Mouse (Mus musculus): Measurements from ENCODE around the gene Polr3h.
A peak's percentile ranks its signal among the peaks of the same experiment; 100 is the strongest.
"Not testable (repeated sequence)": the region's sequence is repeated elsewhere in the genome, so short reads cannot be mapped to it uniquely, and the experiment has no call there.

Gene Polr3h

DNA sequence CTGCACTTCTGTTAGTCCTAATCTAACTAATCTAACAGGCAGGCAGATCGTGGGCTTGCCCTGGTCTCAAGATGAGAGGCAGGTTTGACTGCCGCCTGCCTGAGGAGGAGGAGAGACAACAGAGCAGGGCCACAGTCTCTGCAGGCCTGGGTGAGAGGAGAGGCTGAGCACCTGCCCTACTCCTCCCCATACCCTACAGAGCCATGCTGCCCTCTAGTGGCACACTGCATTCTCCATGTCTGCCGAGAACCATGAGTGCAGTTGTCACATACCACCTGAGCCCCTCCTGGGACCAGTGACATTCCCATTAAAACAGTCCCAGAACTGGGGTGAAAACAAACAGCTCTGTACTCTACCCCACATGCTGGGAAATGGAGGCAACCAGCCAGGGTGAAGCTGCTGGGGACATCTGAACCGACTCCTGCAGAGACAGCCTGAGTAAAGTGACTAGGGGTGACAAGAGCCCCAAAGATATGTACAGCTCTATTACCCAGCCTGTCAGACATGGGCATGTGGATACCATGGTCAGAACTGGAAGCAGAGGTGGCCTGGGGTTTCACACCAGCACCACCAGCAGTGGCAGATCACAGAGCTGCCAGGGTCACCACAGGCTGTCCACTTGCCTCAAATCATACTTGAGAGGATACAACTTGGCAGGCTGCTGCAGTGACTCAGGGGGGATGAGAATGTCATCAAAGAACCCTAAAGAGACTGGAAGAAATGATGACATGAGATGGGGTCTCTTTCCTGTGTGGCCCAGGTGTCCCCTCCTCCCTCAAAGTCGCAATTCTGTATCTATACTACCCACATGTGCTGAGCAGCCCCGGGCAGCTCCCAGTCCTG, 8.2 kb downstream of the Polr3h start:
- peak in 1 of 2 experiments; percentile 60 for DNase-seq (ENCODE audit: low spot score in 2 of 2)

DNA sequence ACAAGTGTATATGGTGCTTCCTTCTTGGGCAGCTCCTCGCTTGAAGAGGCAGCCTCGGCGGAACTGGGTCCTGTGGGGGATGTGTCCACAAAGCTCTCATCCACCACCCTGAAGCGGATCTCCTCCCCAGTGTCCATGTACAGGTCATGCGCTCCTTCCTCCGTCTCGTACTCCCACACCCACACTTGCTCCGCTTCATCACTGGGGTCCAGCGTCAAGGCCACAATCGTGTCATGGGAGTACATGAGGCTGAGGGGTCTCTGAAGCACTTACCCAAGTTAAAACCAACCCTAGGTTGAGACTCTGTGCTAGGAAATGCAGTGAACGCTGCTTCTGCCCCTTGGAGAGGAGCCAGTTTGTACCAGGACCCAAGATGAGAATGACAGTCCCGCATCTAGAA, 8.8 kb downstream of the Polr3h start:
- no peak for DNase-seq (ENCODE audit: low spot score in 2 of 2)

DNA sequence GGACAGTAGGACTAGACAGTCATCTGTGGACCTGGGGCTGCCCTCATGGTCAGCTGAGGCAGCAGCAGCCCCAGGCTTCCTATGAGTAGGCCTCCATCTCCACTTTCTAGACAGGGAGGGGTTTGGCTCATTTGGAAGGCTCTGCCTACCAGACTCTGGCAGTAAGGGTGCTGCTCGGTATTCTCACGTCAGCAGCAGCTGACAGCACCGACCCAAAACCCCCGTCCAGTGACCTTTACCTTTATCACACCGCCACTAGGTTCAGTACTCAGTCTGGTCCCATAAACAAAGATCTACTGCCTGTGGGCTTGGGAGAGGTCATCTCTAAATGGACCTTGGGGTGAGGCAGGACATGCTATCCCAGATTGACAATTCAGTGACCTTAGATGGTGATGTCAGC, 10.4 kb downstream of the Polr3h start:
- DNase-seq (ENCODE audit: low spot score in 2 of 2) = no peak

DNA sequence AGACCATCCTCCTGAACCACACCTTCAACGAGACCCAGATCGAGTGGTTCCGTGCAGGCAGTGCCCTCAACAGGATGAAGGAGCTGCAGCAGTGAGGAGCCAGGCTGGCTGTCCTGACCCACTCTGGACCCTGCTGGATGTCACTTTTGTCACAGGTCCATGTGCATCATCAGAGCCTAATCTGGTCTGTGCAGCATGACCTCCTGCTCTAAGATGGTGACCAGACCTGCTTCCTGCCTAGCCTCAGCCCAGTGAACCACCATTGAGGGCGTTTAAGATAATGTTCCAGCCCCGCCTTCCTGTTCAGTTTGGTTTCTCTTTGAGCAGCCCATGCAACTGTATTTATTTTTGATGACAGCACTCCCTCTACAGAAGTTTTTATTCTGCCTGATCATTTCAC, 11.4 kb downstream of the Polr3h start:
- no peak for DNase-seq (ENCODE audit: low spot score in 2 of 2)

DNA sequence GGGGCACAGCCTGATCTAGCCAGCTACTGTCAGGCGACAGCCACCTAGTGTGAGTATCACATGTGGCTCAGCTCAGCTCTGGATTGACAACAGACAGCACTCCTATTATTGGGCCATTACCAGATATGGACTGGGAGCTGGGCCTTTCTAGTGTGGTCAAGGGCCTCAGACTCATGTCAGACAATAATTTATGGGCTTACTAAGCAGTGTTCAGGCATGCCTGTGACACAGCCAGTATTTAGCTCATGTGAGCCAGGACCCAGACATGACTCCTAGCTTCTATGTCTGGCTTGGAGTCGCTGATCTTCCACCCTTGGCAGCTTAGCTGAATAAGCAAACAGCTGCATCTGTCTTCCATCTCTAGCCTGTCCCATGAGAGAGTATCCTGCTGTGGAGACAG, 13.5 kb downstream of the Polr3h start:
- DNase-seq (ENCODE audit: low spot score in 2 of 2) = no peak

DNA sequence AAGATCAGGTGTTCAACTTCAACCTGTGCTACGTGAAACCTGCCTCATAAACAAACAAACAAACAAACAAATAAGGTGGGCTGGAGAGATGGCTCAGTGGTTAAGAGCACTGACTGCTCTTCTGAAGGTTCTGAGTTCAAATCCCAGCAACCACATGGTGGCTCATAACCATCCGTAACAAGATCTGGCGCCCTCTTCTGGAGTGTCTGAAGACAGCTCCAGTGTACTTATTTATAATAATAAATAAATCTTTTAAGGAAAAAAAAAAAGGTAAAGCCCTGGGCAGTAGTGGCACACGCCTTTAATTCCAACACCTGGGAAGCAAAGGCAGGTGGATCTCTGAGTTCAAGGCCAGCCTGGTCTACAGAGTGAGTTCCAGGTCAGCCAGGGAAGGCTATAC, 17.3 kb downstream of the Polr3h start:
- not testable (repeated sequence) for DNase-seq (ENCODE audit: low spot score in 2 of 2)

DNA sequence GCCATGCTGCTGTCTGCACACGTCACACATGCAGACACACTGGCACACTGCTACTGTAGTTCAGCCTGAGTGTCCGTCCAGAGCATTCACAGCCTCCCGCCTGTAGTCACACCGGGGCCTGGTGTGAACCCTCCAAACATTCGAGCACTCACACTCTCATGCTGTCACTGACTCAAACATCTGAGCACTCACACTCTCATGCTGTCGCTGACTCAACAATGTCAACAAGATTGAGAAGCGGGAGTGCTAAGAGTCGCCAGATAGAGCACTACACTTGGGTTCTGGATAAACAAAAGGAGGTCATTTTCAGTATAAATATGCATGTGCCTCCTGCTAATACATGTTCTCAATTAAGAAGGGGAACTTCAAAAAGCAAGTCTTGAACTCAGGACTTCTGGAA, 18.1 kb downstream of the Polr3h start:
- no peak for DNase-seq (ENCODE audit: low spot score in 2 of 2)

DNA sequence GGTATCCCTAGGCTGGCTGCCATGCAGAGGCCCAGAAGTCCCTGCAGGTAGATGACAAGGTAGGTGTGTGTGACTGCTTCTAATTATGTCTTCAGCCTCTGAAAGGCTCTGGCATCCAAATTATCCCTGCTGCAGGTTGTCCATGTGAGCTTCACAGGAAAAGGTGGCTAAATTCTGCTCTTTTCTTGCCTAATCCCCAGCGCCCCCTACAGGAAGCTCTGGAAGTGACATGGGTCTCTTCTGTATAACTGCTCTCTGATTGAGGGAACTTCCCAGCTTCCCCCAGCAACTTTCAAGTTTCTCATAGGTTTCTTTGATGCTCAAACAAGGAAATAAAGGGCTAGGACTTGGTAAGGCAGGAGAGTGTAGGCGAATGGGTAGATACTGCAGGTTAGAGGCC, 21.1 kb downstream of the Polr3h start:
- DNase-seq (ENCODE audit: low spot score in 2 of 2) = peak; percentile 61 to 72

DNA sequence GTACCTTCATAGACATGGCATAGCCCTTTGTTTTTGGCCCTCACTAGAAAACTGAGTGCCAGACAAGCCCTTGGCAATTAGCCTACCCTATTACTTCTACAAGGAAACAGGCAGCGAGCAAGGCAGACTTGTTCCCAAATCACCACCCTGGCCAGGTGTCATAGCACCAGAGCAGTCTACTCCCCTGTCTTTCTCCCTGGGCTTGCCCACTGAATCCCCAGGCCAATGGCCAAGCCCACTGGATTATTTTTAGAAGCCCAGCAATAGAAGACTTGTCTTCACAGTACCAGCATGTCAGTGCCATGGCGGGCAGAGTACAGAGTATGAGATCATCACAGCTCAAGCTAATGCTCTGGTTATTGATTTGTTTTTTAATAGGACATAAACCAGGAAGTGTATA, 27.3 kb downstream of the Polr3h start:
- DNase-seq (ENCODE audit: low spot score in 2 of 2) = no peak

DNA sequence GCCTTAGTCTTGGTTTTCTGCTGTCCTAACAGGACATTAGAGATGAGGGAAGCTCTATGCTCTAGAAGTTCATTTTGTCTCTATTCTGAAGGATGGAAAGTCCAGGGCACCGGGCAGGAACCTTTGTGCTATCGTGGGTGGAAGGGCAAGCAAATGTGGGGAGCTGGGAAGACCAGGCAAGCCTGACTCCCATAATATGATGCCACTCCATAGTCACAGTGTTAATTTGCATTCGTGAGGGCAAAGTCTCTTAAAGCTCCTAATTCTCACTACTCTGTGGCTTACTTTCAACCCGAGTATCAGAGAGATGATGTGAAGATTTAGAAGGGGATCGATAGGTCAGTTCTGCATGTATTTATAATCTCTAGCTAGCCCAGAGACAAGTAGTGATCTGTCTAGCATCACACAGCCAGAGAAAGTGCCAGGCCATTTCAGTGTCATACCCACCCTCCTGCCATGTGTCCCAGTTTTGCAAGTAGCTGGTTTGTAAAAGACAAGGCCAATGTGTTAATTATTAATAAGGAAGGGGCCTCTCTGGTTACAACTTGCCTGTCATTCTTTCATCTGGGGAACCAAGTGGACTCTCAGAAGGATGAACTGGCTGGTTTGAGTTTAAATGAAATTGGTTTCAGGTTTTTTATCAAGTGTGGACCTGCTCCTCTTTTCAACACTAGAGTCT, 28.3 kb downstream of the Polr3h start:
- no peak for DNase-seq (ENCODE audit: low spot score in 2 of 2)

DNA sequence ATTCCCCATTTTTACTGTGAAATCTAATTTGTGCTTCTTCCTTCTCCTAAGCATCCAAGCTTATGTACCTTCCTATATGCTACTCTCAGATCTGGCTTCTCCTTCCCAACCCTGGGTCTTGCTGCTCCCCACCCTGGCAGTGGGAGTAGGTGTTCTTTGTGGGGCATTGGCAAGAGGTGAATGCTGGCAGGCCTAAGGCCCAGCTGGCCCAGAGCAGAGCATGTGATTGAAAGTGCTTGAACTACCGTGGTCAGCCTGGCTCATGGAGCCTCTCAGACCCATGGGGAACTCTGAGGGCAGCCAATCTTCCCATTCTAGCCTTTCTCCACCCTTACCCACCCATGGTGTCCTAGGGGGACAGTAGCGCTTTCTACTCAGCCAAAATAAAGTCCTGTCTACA, 29.6 kb downstream of the Polr3h start:
- no peak for DNase-seq (ENCODE audit: low spot score in 2 of 2)

DNA sequence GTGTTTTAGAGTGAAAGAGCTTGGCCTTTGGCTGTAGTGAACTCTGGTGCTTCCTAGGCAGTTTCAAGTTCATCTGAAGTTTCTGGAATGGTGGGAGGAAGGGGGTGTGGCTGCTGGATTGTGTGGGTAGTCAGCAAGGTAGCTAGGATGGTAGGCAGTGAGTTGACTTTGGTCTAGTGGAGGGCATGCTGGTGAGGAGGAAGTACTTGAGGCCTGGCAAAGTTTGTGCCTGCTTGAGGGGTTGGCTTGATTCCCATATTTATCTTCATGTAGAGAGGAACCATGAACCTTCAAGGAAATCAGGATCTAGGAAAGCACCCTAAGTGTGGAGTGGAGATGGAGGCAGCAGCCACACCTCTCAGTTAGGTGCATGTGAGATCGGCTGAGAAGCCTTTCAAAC, 32.0 kb downstream of the Polr3h start:
- no peak for DNase-seq (ENCODE audit: low spot score in 2 of 2)

DNA sequence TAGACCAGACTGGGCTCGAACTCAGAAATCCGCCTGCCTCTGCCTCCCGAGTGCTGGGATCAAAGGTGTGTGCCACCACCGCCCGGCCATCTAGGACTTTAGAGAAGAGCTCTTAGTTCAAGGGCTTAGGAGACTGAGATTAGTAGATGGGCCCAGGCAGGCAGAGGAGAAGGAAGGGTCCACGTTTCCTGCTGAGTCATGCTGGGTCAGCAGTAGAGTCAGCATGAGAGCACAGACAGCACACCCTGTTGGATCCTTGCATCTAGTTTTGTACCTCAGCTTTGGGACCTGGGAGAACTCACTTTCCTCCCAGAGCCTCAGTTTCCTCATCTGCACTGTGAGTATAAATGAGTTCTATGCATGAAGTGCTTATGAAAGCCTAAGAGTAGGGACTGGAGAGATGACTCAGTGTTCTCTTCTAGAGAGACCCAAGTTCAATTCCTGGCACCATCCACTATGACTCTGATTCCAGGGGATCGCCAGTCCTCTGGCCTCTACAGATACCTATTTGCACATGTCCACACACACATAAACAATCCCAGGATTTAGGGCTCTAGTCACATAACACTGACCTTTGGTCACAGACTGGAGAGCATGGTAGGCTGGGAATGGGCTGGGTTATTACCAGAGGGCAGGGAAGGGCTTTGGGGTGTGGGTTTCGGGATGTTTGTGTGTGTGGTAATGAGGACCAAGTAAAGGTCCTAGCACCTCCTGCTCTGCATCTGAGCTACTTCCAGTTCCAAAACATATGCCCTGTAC, 34.0 kb downstream of the Polr3h start:
- no peak for DNase-seq (ENCODE audit: low spot score in 2 of 2)

DNA sequence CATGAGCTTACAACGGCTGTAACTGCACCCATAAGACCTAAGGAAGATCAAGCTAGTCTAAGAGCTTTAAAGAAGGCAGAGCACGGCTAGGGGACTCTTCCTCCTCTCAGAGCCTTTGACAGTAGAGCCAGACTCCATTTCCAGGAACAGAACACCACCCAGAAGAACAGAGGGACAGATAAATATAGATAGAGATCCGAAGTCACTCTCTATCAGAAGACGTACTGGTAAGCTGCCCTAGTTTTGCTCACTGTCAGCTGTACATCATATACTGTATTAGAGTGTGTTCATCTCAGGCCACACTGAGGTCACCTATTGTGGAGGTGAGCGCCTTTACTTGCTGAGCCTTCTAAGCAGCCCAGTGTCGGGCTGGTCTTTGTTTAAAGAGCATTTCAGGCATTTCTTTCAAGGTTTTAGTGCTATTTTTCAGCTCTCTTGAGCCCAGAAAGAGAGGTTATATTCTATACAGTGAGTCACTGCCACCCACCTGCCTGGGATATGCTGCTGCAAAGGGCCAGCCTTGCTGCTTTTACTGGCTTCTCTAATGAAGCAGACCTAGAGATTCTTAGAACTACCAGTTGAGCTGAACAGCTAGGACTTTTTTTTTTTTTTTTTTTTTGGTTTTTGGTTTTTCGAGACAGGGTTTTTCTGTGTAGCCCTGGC, 34.8 kb downstream of the Polr3h start:
- DNase-seq (ENCODE audit: low spot score in 2 of 2) = no peak

DNA sequence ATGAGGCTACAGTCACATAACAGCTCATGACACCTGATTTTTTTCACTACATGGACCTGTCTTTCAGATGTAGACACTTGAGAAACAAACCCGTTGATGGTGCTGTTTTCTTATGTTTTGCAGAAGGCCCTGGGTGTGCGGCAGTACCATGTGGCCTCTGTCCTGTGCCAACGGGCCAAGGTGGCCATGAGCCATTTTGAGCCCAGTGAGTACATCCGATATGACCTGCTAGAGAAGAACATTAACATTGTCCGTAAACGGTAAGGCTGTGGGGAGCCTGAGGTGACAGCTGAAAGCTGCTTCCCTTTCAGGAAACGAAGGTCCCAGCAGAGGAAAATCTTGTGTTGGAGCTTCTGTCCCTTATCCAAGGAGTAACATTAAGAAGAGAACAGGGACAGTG, 36.9 kb downstream of the Polr3h start:
- no peak for DNase-seq (ENCODE audit: low spot score in 2 of 2)

DNA sequence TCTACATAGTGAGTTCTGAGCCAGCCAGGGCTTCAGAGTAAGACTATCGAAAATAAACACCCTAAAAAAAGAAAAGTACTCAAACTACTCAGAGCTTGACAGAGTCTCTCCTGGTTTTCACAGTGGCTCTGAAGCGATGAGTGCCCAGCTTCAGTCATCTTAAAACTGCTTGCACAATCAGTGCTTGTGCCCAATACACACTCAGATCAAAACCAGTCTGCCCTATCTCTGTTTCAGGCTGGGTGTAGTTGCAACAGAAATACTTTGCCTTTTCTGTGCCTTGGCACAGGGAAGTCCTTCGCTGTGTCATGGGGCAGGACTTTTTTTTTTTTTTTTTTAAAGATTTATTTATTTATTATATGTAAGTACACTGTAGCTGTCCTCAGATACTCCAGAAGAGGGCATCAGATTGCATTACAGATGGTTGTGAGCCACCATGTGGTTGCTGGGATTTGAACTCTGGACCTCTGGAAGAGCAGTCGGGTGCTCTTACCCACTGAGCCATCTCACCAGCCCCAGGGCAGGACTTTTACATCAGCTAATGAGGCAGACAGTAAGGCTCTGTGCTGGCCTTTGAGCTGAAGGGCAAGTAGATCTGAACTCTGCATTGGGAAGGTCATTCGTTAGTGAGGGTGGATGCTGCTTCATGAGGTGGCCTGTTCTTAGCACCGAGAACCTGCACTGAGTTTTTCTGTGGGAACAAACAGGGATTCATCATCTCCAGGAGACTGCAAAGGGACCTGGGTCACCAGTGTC, 39.1 kb downstream of the Polr3h start:
- no peak for DNase-seq (ENCODE audit: low spot score in 2 of 2)

DNA sequence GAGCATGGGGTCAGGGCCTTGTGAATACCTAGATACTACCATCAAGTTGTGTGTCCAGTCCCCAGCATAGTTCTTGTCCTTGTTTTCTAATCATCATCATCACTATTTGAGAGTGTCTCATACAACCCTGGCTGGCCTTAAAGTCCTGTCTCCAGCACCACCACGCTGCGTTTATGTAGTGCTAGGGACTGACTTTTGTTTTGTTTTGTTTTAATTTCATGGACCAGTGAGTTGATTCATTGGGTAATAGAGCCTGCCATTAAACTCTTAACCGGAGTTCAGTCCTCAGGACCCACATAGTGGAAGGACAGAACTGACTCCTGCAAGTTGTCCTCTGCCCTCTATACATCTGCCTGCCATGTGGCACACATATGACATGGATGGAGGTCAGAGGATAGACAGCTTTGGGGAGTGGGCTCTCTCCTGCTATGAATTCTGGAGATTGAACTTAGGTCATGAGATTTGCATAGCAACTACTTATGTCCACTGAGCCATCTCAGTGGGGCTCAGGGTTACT, 40.6 kb downstream of the Polr3h start:
- no peak for DNase-seq (ENCODE audit: low spot score in 2 of 2)

DNA sequence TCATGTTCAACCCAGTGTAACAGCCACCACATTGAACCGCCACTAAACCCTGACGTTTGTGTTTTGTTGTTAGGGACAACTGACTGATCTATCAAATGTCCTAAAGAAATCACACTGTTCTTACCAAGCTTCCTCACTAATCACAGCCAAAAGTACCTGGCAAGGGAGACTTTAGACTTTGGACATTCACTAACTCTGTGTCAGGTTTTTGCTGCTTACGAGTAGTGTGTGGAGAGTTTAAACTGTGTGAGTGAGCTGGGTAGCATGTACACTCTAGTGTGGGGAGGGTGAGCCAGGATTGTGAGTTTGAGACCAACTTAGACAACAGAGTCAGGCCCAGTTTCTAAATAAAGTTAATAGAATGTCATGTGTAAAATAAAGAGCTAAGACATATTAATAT, 43.7 kb downstream of the Polr3h start:
- DNase-seq (ENCODE audit: low spot score in 2 of 2) = no peak

DNA sequence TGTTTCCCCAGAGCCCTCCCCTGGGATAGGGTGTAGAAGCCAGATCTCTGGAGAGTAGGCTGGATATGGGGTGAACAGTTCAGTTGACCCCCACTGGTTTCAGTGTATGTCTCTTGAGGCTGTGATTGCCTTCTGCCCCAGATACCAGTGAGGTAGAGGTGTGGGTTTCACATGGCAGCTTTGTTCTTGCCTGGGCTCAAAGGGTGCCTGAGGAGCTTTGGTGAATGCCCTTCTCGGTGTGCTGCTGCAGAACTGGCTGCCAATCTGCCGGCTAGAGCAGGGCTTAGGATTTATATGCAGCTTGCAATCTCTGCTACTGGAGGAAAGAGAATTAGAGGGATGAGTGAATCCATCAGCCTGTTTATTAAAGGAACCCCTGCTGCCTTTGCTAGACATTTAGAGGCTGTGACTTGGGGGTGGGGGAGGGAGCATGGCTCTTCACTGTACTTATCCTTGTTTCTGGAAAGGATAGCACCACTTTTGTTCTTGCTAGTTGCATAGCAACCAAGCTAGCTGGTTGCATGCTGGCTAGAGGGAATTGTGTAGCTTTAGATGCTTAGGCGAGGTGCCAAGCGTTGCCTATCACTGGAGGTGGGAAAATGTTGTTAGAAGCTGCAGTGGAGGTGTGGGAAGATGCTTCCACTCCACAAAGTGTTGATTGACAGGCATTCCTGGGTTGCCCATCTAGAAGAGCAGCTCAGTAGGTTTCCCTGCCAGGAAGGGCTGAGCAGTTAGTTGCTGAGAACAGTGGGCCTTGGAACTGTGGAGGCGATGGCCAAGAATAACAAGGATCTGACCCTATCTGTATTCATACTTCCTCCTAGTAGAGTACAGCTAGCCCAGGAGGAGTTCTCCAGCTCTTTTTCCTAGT, 46.3 kb downstream of the Polr3h start:
- DNase-seq (ENCODE audit: low spot score in 2 of 2) = peak; percentile 70 to 77
